Mouse (Mus musculus): ENCODE measurements at regions not wholly inside any gene's neighbourhood (a gene's known extent, or its start where the extent isn't known, plus 50 kb on each side); places are given as distances from the start of the nearest gene placed in this dataset.

- H3K9me3 ChIP-seq (ENCODE audit: control insufficient read depth, low read length), result no peaks in the 10 kb centered on the region
- no peaks in the 10 kb centered on the region for H3K4me1 ChIP-seq (replicated peaks; ENCODE audit: control insufficient read depth, insufficient read depth, low read length)
- H3K9ac ChIP-seq (ENCODE audit: low read length), result no peak overlapping the region
- H3K27ac ChIP-seq (ENCODE audit: low read depth), result no peak overlapping the region
- WGBS, result 79% methylated on average over 5 of the region's 5 CpGs
- H3K27me3 ChIP-seq (replicated peaks; ENCODE audit: control insufficient read depth, insufficient read depth, low read length), result no peaks in the 10 kb centered on the region
- H3K4me3 ChIP-seq (ENCODE audit: low read depth, low read length), result no peak overlapping the region
- no peak for ATAC-seq (replicated peaks; ENCODE audit: low FRiP score, low TSS enrichment, low read depth)
- no peak for DNase-seq (ENCODE audit: low spot score)
- H3K4me2 ChIP-seq (ENCODE audit: low read length), result no peak overlapping the region
- no peaks in the 10 kb centered on the region for H3K36me3 ChIP-seq (ENCODE audit: control insufficient read depth, insufficient read depth, low read length)
These were observed 113.5 kb upstream of the Bank1 start for GRCm38 (mm10) chr3:136439350-136439749.

GRCm38 (mm10) chr3:136434407-136434806 is 108.5 kb upstream of the Bank1 start:
- no peak for ATAC-seq (replicated peaks; ENCODE audit: low FRiP score, low TSS enrichment, low read depth)
- no peak overlapping the region for H3K4me2 ChIP-seq (ENCODE audit: low read length)
- no peaks in the 10 kb centered on the region for H3K4me1 ChIP-seq (replicated peaks; ENCODE audit: control insufficient read depth, insufficient read depth, low read length)
- no peaks in the 10 kb centered on the region for H3K9me3 ChIP-seq (ENCODE audit: control insufficient read depth, low read length)
- H3K27me3 ChIP-seq (replicated peaks; ENCODE audit: control insufficient read depth, insufficient read depth, low read length), result no peaks in the 10 kb centered on the region
- 40% methylated on average over 5 of the region's 5 CpGs for WGBS
- no peak overlapping the region for H3K9ac ChIP-seq (ENCODE audit: low read length)
- no peak overlapping the region for H3K4me3 ChIP-seq (ENCODE audit: low read depth, low read length)
- H3K27ac ChIP-seq (ENCODE audit: low read depth), result no peak overlapping the region
- no peak for DNase-seq (ENCODE audit: low spot score)
- H3K36me3 ChIP-seq (ENCODE audit: control insufficient read depth, insufficient read depth, low read length), result no peaks in the 10 kb centered on the region

- H3K27ac ChIP-seq (ENCODE audit: low read depth), result no peak overlapping the region
- no peak overlapping the region for H3K9ac ChIP-seq (ENCODE audit: low read length)
- no peak overlapping the region for H3K4me2 ChIP-seq (ENCODE audit: low read length)
- no peaks in the 10 kb centered on the region for H3K27me3 ChIP-seq (replicated peaks; ENCODE audit: control insufficient read depth, insufficient read depth, low read length)
- no peaks in the 10 kb centered on the region for H3K36me3 ChIP-seq (ENCODE audit: control insufficient read depth, insufficient read depth, low read length)
- no peaks in the 10 kb centered on the region for H3K4me1 ChIP-seq (replicated peaks; ENCODE audit: control insufficient read depth, insufficient read depth, low read length)
- H3K4me3 ChIP-seq (ENCODE audit: low read depth, low read length), result no peak overlapping the region
- H3K9me3 ChIP-seq (ENCODE audit: control insufficient read depth, low read length), result no peaks in the 10 kb centered on the region
- ATAC-seq (replicated peaks; ENCODE audit: low FRiP score, low TSS enrichment, low read depth), result no peak
- DNase-seq (ENCODE audit: low spot score), result no peak
- 83% methylated on average over 3 of the region's 3 CpGs for WGBS
These were observed 106.2 kb upstream of the Bank1 start for GRCm38 (mm10) chr3:136432072-136432471.

- WGBS, result 78% methylated on average over 2 of the region's 2 CpGs
- Histone ChIP-seq H3K27me3 (replicated peaks; ENCODE audit: control insufficient read depth, insufficient read depth, low read length) (no peaks in the 10 kb centered on the region), H3K9ac (ENCODE audit: low read length) (no peak overlapping the region), H3K4me3 (ENCODE audit: low read depth, low read length) (no peak overlapping the region), H3K27ac (ENCODE audit: low read depth) (no peak overlapping the region), H3K4me2 (ENCODE audit: low read length) (no peak overlapping the region), H3K36me3 (ENCODE audit: control insufficient read depth, insufficient read depth, low read length) (no peaks in the 10 kb centered on the region), H3K9me3 (ENCODE audit: control insufficient read depth, low read length) (no peaks in the 10 kb centered on the region), H3K4me1 (replicated peaks; ENCODE audit: control insufficient read depth, insufficient read depth, low read length) (no peaks in the 10 kb centered on the region)
- DNase-seq (ENCODE audit: low spot score) (no peak), ATAC-seq (replicated peaks; ENCODE audit: low FRiP score, low TSS enrichment, low read depth) (no peak)
These were observed 101.6 kb upstream of the Bank1 start for GRCm38 (mm10) chr3:136427427-136427826.

- Histone ChIP-seq H3K4me2 (ENCODE audit: low read length) (no peak overlapping the region), H3K27ac (ENCODE audit: low read depth) (no peak overlapping the region), H3K27me3 (replicated peaks; ENCODE audit: control insufficient read depth, insufficient read depth, low read length) (no peaks in the 10 kb centered on the region), H3K9me3 (ENCODE audit: control insufficient read depth, low read length) (no peaks in the 10 kb centered on the region), H3K4me1 (replicated peaks; ENCODE audit: control insufficient read depth, insufficient read depth, low read length) (no peaks in the 10 kb centered on the region), H3K9ac (ENCODE audit: low read length) (no peak overlapping the region), H3K36me3 (ENCODE audit: control insufficient read depth, insufficient read depth, low read length) (no peaks in the 10 kb centered on the region), H3K4me3 (ENCODE audit: low read depth, low read length) (no peak overlapping the region)
- WGBS, result 63% methylated on average over 8 of the region's 8 CpGs
- no peak for ATAC-seq (replicated peaks; ENCODE audit: low FRiP score, low TSS enrichment, low read depth)
- no peak for DNase-seq (ENCODE audit: low spot score)
These were observed 100.8 kb upstream of the Bank1 start for GRCm38 (mm10) chr3:136426539-136427194.

GRCm38 (mm10) chr3:136421969-136422614 is 96.2 kb upstream of the Bank1 start:
- Histone ChIP-seq H3K4me2 (ENCODE audit: low read length) (no peak overlapping the region), H3K4me3 (ENCODE audit: low read depth, low read length) (no peak overlapping the region), H3K27ac (ENCODE audit: low read depth) (no peak overlapping the region), H3K36me3 (ENCODE audit: control insufficient read depth, insufficient read depth, low read length) (no peaks in the 10 kb centered on the region), H3K9ac (ENCODE audit: low read length) (no peak overlapping the region), H3K27me3 (replicated peaks; ENCODE audit: control insufficient read depth, insufficient read depth, low read length) (no peaks in the 10 kb centered on the region), H3K9me3 (ENCODE audit: control insufficient read depth, low read length) (no peaks in the 10 kb centered on the region), H3K4me1 (replicated peaks; ENCODE audit: control insufficient read depth, insufficient read depth, low read length) (no peaks in the 10 kb centered on the region)
- DNase-seq (ENCODE audit: low spot score), result no peak
- 75% methylated on average over 10 of the region's 10 CpGs for WGBS
- no peak for ATAC-seq (replicated peaks; ENCODE audit: low FRiP score, low TSS enrichment, low read depth)

GRCm38 (mm10) chr3:136405606-136406005 is 79.7 kb upstream of the Bank1 start:
- no peak for DNase-seq (ENCODE audit: low spot score)
- ATAC-seq (replicated peaks; ENCODE audit: low FRiP score, low TSS enrichment, low read depth), result no peak
- Histone ChIP-seq H3K36me3 (ENCODE audit: control insufficient read depth, insufficient read depth, low read length) (no peaks in the 10 kb centered on the region), H3K27me3 (replicated peaks; ENCODE audit: control insufficient read depth, insufficient read depth, low read length) (no peaks in the 10 kb centered on the region), H3K9ac (ENCODE audit: low read length) (no peak overlapping the region), H3K27ac (ENCODE audit: low read depth) (no peak overlapping the region), H3K9me3 (ENCODE audit: control insufficient read depth, low read length) (no peaks in the 10 kb centered on the region), H3K4me2 (ENCODE audit: low read length) (no peak overlapping the region), H3K4me3 (ENCODE audit: low read depth, low read length) (no peak overlapping the region), H3K4me1 (replicated peaks; ENCODE audit: control insufficient read depth, insufficient read depth, low read length) (no peaks in the 10 kb centered on the region)
- WGBS, result 81% methylated on average over 8 of the region's 8 CpGs

- WGBS, result 80% methylated on average over 4 of the region's 4 CpGs
- DNase-seq (ENCODE audit: low spot score), result no peak
- no peaks in the 10 kb centered on the region; the same call in 1 of the 2 replicates for H3K4me1 ChIP-seq (replicated peaks; ENCODE audit: control insufficient read depth, insufficient read depth, low read length)
These were observed 57.4 kb upstream of the Bank1 start for GRCm38 (mm10) chr3:136383282-136383681.

GRCm38 (mm10) chr3:136380644-136381043 is 54.8 kb upstream of the Bank1 start:
- H3K9ac ChIP-seq (ENCODE audit: low read length), result no peak overlapping the region
- no peak overlapping the region for H3K27ac ChIP-seq (ENCODE audit: low read depth)
- H3K4me2 ChIP-seq (ENCODE audit: low read length), result no peak overlapping the region
- H3K4me1 ChIP-seq (replicated peaks; ENCODE audit: control insufficient read depth, insufficient read depth, low read length), result no peaks in the 10 kb centered on the region; the same call in 1 of the 2 replicates
- H3K27me3 ChIP-seq (replicated peaks; ENCODE audit: control insufficient read depth, insufficient read depth, low read length), result no peaks in the 10 kb centered on the region
- 40% methylated on average over 7 of the region's 7 CpGs for WGBS
- ATAC-seq (replicated peaks; ENCODE audit: low FRiP score, low TSS enrichment, low read depth) (no peak), DNase-seq (ENCODE audit: low spot score) (no peak)
- no peaks in the 10 kb centered on the region for H3K36me3 ChIP-seq (ENCODE audit: control insufficient read depth, insufficient read depth, low read length)
- no peak overlapping the region for H3K4me3 ChIP-seq (ENCODE audit: low read depth, low read length)
- H3K9me3 ChIP-seq (ENCODE audit: control insufficient read depth, low read length), result no peaks in the 10 kb centered on the region

More at GRCm38 (mm10) chr3:136383282-136383681, 57.4 kb upstream of the Bank1 start:
- no peaks in the 10 kb centered on the region for H3K36me3 ChIP-seq (ENCODE audit: control insufficient read depth, insufficient read depth, low read length)
- no peaks in the 10 kb centered on the region for H3K27me3 ChIP-seq (replicated peaks; ENCODE audit: control insufficient read depth, insufficient read depth, low read length)
- no peak overlapping the region for H3K27ac ChIP-seq (ENCODE audit: low read depth)
- no peak overlapping the region for H3K4me2 ChIP-seq (ENCODE audit: low read length)
- H3K9me3 ChIP-seq (ENCODE audit: control insufficient read depth, low read length), result no peaks in the 10 kb centered on the region
- H3K9ac ChIP-seq (ENCODE audit: low read length), result no peak overlapping the region
- ATAC-seq (replicated peaks; ENCODE audit: low FRiP score, low TSS enrichment, low read depth), result no peak
- no peak overlapping the region for H3K4me3 ChIP-seq (ENCODE audit: low read depth, low read length)

Measured in intestine, embryonic 14.5 days (tissue).